Mouse (Mus musculus): ENCODE measurements around the gene Tspan5.

- no peak for TF ChIP-seq ZNF384 (IDR thresholded peaks at IDR 0.05; ENCODE audit: low read depth, low read length)
- no peak for TF ChIP-seq MAFK (IDR thresholded peaks at IDR 0.05; ENCODE audit: insufficient read depth, low read depth, low read length)
Measured at GRCm38 (mm10) chr3:138819862-138820261, 77.9 kb downstream of the Tspan5 start.
